ENCODE assay signal across 12 mouse cellular contexts in genomic region chr13:97469999-97470398, GRCm38 (mm10).
DNase-seq lines count a peak whose midpoint lies in the region; ATAC-seq lines count a peak whose summit lies in the region.
"Had no signal": no experiment of that assay in that cellular context is flagged by ENCODE, and none has a peak within 500 bp of the region (broad histone marks: within the 10 kb centered on the region; RNA-seq: fewer than 3 reads in every experiment).

No protein-coding gene starts in this region.

- 52% methylated on average over 10 of the region's 10 CpGs for WGBS in heart, embryonic 11.5 days (ENCODE audit: insufficient replicate concordance)
- 33% methylated on average over 10 of the region's 10 CpGs for WGBS in neural tube, embryonic 13.5 days
- WGBS in liver, embryonic 13.5 days (ENCODE audit: insufficient replicate concordance): 12% methylated on average over 10 of the region's 10 CpGs

- no peak overlapping the region for H3K9ac ChIP-seq in heart, embryonic 11.5 days (ENCODE audit: low read depth, low read length)
- no peak overlapping the region for H3K9ac ChIP-seq in neural tube, embryonic 13.5 days
- peak overlapping the region; percentile 49 for H3K9ac ChIP-seq in liver, embryonic 13.5 days
- H3K9ac ChIP-seq: heart, embryonic 15.5 days had no signal

- no peak for DNase-seq in heart, postnatal 25 days (ENCODE audit: low spot score)
- DNase-seq in neural tube, embryonic 10.5 days (ENCODE audit: extremely low spot score, low spot score): no peak
- peak; percentile 44 for DNase-seq in liver, embryonic 13.5 days
- no peak for DNase-seq in cerebellum, postnatal 36 days
- DNase-seq in urinary bladder, postnatal 25 days (ENCODE audit: low spot score): no peak
- no peak for DNase-seq in cerebellum, adult 8-10 months
- DNase-seq: adrenal gland, adult 2 months; cerebellum, adult 2 months; lung, adult 2 months had no signal

- no peaks in the 10 kb centered on the region for H3K9me3 ChIP-seq in heart, embryonic 11.5 days (replicated peaks; ENCODE audit: control insufficient read depth, low read length)
- no peaks in the 10 kb centered on the region for H3K9me3 ChIP-seq in neural tube, embryonic 13.5 days
- H3K9me3 ChIP-seq in liver, embryonic 13.5 days (replicated peaks): no peaks in the 10 kb centered on the region
- H3K9me3 ChIP-seq: heart, embryonic 15.5 days had no signal

- peaks cover 9% of the 10 kb centered on the region; the same call in 1 of the 2 replicates for H3K4me1 ChIP-seq in heart, embryonic 11.5 days (ENCODE audit: control insufficient read depth, insufficient read depth, low read length)
- peaks cover 22% of the 10 kb centered on the region for H3K4me1 ChIP-seq in neural tube, embryonic 13.5 days (replicated peaks)
- H3K4me1 ChIP-seq in liver, embryonic 13.5 days (replicated peaks): peaks cover 41% of the 10 kb centered on the region

- no peak overlapping the region for H3K27ac ChIP-seq in heart, embryonic 11.5 days (ENCODE audit: low read depth, low read length)
- peak overlapping the region; percentile 42 for H3K27ac ChIP-seq in neural tube, embryonic 13.5 days (replicated peaks)
- no peak overlapping the region for H3K27ac ChIP-seq in liver, embryonic 13.5 days
- H3K27ac ChIP-seq: heart, embryonic 15.5 days had no signal

- 0 out of 2 replicates have a peak, but pooled peaks have one; percentile 42 for ATAC-seq in heart, embryonic 11.5 days (replicated peaks; ENCODE audit: insufficient number of reproducible peaks, low FRiP score, low TSS enrichment)
- peak; percentile 32; the same call in 1 of the 2 replicates for ATAC-seq in neural tube, embryonic 13.5 days (ENCODE audit: low read depth)
- peak; percentile 87 for ATAC-seq in liver, embryonic 13.5 days (ENCODE audit: low read depth)

- H3K27me3 ChIP-seq in heart, embryonic 11.5 days (ENCODE audit: control insufficient read depth, insufficient read depth, low read length): no peaks in the 10 kb centered on the region
- no peaks in the 10 kb centered on the region for H3K27me3 ChIP-seq in neural tube, embryonic 13.5 days
- no peaks in the 10 kb centered on the region for H3K27me3 ChIP-seq in liver, embryonic 13.5 days
- H3K27me3 ChIP-seq: heart, embryonic 15.5 days had no signal

- H3K4me2 ChIP-seq in heart, embryonic 11.5 days: peak overlapping the region; percentile 22; the same call in 1 of the 2 replicates
- no peak overlapping the region for H3K4me2 ChIP-seq in neural tube, embryonic 13.5 days
- peak overlapping the region; percentile 37 for H3K4me2 ChIP-seq in liver, embryonic 13.5 days
- H3K4me2 ChIP-seq: heart, embryonic 15.5 days had no signal

- no peaks in the 10 kb centered on the region for H3K36me3 ChIP-seq in heart, embryonic 11.5 days (ENCODE audit: control insufficient read depth, insufficient read depth, low read length)
- no peaks in the 10 kb centered on the region for H3K36me3 ChIP-seq in neural tube, embryonic 13.5 days
- no peaks in the 10 kb centered on the region for H3K36me3 ChIP-seq in liver, embryonic 13.5 days
- H3K36me3 ChIP-seq: heart, embryonic 15.5 days had no signal

- intact Hi-C loops in heart, postnatal 25 days (cut with DNase I): no loop called here

- H3K4me3 ChIP-seq in heart, embryonic 11.5 days (ENCODE audit: low read depth, low read length): no peak overlapping the region
- H3K4me3 ChIP-seq in neural tube, embryonic 13.5 days: no peak overlapping the region
- no peak overlapping the region for H3K4me3 ChIP-seq in liver, embryonic 13.5 days (replicated peaks)
- H3K4me3 ChIP-seq: heart, embryonic 15.5 days had no signal

Comparison
In these comparisons a context has a peak if more than half of its experiments do, and no peak if none do; other contexts are left out.
1. ATAC-seq: peak in every context shown above with its lines; median percentile 87 in liver, embryonic 13.5 days; 42 in heart, embryonic 11.5 days; 32 in neural tube, embryonic 13.5 days.